Mouse (Mus musculus) MEL (cell line): ENCODE data around the gene Senp5. TPM values are rescaled to one million over a fixed set of nuclear protein-coding genes. Genes with fewer than 3 reads are reported as not detected.
A peak's percentile ranks its signal among the peaks of the same experiment; 100 is the strongest.

Experiments used
- DNase-seq: peaks from one replicate; pipeline ENCODE4 v3.0.0; 2011; ENCODE audit warnings: low read depth, low spot score
- H3K27ac ChIP-seq: 2 replicates; pipeline ENCODE4 v1.5.1; 2012; ENCODE audit warnings: low read depth, mild to moderate bottlenecking, control low read depth, low read length, moderate library complexity; ENCODE audit not compliant: control insufficient read depth
- H3K27me3 ChIP-seq, 2 experiments: fragments of 150-350 bp in 1 of 2; sonication (generic) in 1 of 2; 2 replicates each; pipeline ENCODE4 v1.6.1; 2012; ENCODE audit warnings: low read length in 2 of 2, mild to moderate bottlenecking in 2 of 2, improper control_type of control experiment in 1 of 2, moderate library complexity in 1 of 2; ENCODE audit not compliant: insufficient read depth in 2 of 2, control insufficient read depth in 1 of 2
- H3K36me3 ChIP-seq, 2 experiments: 2 replicates each; pipeline ENCODE4 v1.6.1; 2012 to 2014; ENCODE audit warnings: low read length in 2 of 2, improper control_type of control experiment in 1 of 2, inconsistent platforms in 1 of 2, mild to moderate bottlenecking in 1 of 2; ENCODE audit not compliant: insufficient read depth in 2 of 2, control insufficient read depth in 1 of 2
- H3K4me1 ChIP-seq, 2 experiments: fragments of 150-350 bp in 1 of 2; sonication (generic) in 1 of 2; 2 replicates each; pipeline ENCODE4 v1.6.1; 2012; ENCODE audit warnings: low read length in 2 of 2, improper control_type of control experiment in 1 of 2, mild to moderate bottlenecking in 1 of 2; ENCODE audit not compliant: insufficient read depth in 2 of 2, control insufficient read depth in 1 of 2
- H3K4me3 ChIP-seq, 2 experiments: fragments of 150-350 bp in 1 of 2; sonication (generic) in 1 of 2; 2 replicates each; pipeline ENCODE4 v1.5.1; 2012; ENCODE audit warnings: low read depth in 2 of 2, low read length in 2 of 2, mild to moderate bottlenecking in 2 of 2, moderate library complexity in 2 of 2, control low read depth in 1 of 2, improper control_type of control experiment in 1 of 2; ENCODE audit not compliant: control insufficient read depth in 1 of 2, insufficient read depth in 1 of 2
- H3K79me2 ChIP-seq: 2 replicates; pipeline ENCODE4 v1.6.1; 2012; ENCODE audit warnings: mild to moderate bottlenecking, low read length, moderate library complexity; ENCODE audit not compliant: control insufficient read depth, poor library complexity, insufficient read depth
- H3K9ac ChIP-seq: 2 replicates; pipeline ENCODE4 v1.6.1; 2012; ENCODE audit warnings: low read depth, mild to moderate bottlenecking, control low read depth, low read length, moderate library complexity; ENCODE audit not compliant: control insufficient read depth, poor library complexity, severe bottlenecking
- H3K9me3 ChIP-seq: fragments of 150-350 bp; sonication (generic); replicated peaks from 2 replicates; pipeline ENCODE4 v1.6.1; 2012; ENCODE audit warnings: mild to moderate bottlenecking, low read length, improper control_type of control experiment, moderate library complexity; ENCODE audit not compliant: insufficient read depth
- BHLHE40 ChIP-seq: IDR thresholded peaks from 2 replicates; pipeline ENCODE4 v1.6.1; 2012; ENCODE audit warnings: low read depth, mild to moderate bottlenecking, inconsistent platforms, low read length, improper control_type of control experiment, borderline replicate concordance
- CHD1 ChIP-seq: IDR thresholded peaks from 2 replicates; pipeline ENCODE4 v1.6.1; 2012; ENCODE audit warnings: low read depth, mild to moderate bottlenecking, inconsistent platforms, low read length, improper control_type of control experiment
- CTCF ChIP-seq, 3 experiments: IDR thresholded peaks in 2 of 3; conservative IDR thresholded peaks in 1 of 3; 2 replicates each; pipeline ENCODE4 v1.5.1; 2011 to 2012; ENCODE audit warnings: low read length in 3 of 3, low read depth in 2 of 3, mild to moderate bottlenecking in 2 of 3, improper control_type of control experiment in 1 of 3, inconsistent platforms in 1 of 3, mixed read lengths in 1 of 3, moderate library complexity in 1 of 3; ENCODE audit not compliant: control insufficient read depth in 1 of 3, insufficient read depth in 1 of 3, poor library complexity in 1 of 3, severe bottlenecking in 1 of 3
- ETS1 ChIP-seq: IDR thresholded peaks from 2 replicates; pipeline ENCODE4 v1.6.1; 2012; ENCODE audit warnings: low read depth, mild to moderate bottlenecking, inconsistent platforms, low read length, improper control_type of control experiment, moderate library complexity
- GABPA ChIP-seq: IDR thresholded peaks from 2 replicates; pipeline ENCODE4 v1.6.1; 2012; ENCODE audit warnings: low read depth, mild to moderate bottlenecking, inconsistent platforms, low read length, improper control_type of control experiment, moderate library complexity
- GATA1 ChIP-seq: IDR thresholded peaks from 2 replicates; pipeline ENCODE4 v1.6.1; 2011; ENCODE audit warnings: low read depth, low read length, improper control_type of control experiment
- HCFC1 ChIP-seq: IDR thresholded peaks from 2 replicates; pipeline ENCODE4 v1.6.1; 2012; ENCODE audit warnings: low read depth, mild to moderate bottlenecking, inconsistent platforms, low read length, improper control_type of control experiment, moderate library complexity
- MAFK ChIP-seq: IDR thresholded peaks from 2 replicates; pipeline ENCODE4 v1.6.1; 2011; ENCODE audit warnings: low read depth, mild to moderate bottlenecking, low read length, improper control_type of control experiment, borderline replicate concordance
- MAZ ChIP-seq: IDR thresholded peaks from 2 replicates; pipeline ENCODE4 v1.6.1; 2012; ENCODE audit warnings: low read depth, mild to moderate bottlenecking, inconsistent platforms, low read length, improper control_type of control experiment
- MXI1 ChIP-seq: IDR thresholded peaks from 2 replicates; pipeline ENCODE4 v1.6.1; 2011; ENCODE audit warnings: mild to moderate bottlenecking, low read depth, low read length, improper control_type of control experiment
- NRF1 ChIP-seq: IDR thresholded peaks from 2 replicates; pipeline ENCODE4 v1.6.1; 2014; ENCODE audit warnings: low read depth, mild to moderate bottlenecking, inconsistent platforms, low read length, improper control_type of control experiment, moderate library complexity; ENCODE audit not compliant: poor library complexity, insufficient read depth, severe bottlenecking
- POLR2AphosphoS2 ChIP-seq: IDR thresholded peaks from 2 replicates; pipeline ENCODE4 v1.6.1; 2011; ENCODE audit warnings: low read length, improper control_type of control experiment
- RAD21 ChIP-seq: IDR thresholded peaks from 2 replicates; pipeline ENCODE4 v1.6.1; 2011; ENCODE audit warnings: mild to moderate bottlenecking, low read depth, low read length, improper control_type of control experiment
- RCOR1 ChIP-seq: IDR thresholded peaks from 2 replicates; pipeline ENCODE4 v1.6.1; 2012; ENCODE audit warnings: low read depth, mild to moderate bottlenecking, inconsistent platforms, low read length, improper control_type of control experiment
- SIN3A ChIP-seq: IDR thresholded peaks from 2 replicates; pipeline ENCODE4 v1.6.1; 2012; ENCODE audit warnings: low read length, improper control_type of control experiment, inconsistent platforms
- TAL1 ChIP-seq: IDR thresholded peaks from 2 replicates; pipeline ENCODE4 v1.6.1; 2012; ENCODE audit warnings: mild to moderate bottlenecking, inconsistent platforms, low read length, moderate library complexity, mixed read lengths
- TBP ChIP-seq: IDR thresholded peaks from 2 replicates; pipeline ENCODE4 v1.8.0; 2011; ENCODE audit warnings: low read depth, low read length, improper control_type of control experiment
- TCF12 ChIP-seq: IDR thresholded peaks from 2 replicates; pipeline ENCODE4 v1.6.1; 2014; ENCODE audit warnings: low read depth, mild to moderate bottlenecking, inconsistent platforms, low read length, improper control_type of control experiment, moderate library complexity
- UBTF ChIP-seq: IDR thresholded peaks from 2 replicates; pipeline ENCODE4 v1.6.1; 2012; ENCODE audit warnings: low read depth, mild to moderate bottlenecking, inconsistent platforms, low read length, improper control_type of control experiment, moderate library complexity, borderline replicate concordance; ENCODE audit not compliant: insufficient read depth
- USF1 ChIP-seq: IDR thresholded peaks from 2 replicates; pipeline ENCODE4 v1.6.1; 2014; ENCODE audit warnings: low read depth, mild to moderate bottlenecking, inconsistent platforms, low read length, improper control_type of control experiment, moderate library complexity
- USF2 ChIP-seq, 2 experiments: IDR thresholded peaks; 2 replicates each; pipeline ENCODE4 v1.6.1; 2011 to 2012; ENCODE audit warnings: improper control_type of control experiment in 2 of 2, low read length in 2 of 2, borderline replicate concordance in 1 of 2, inconsistent platforms in 1 of 2, low read depth in 1 of 2, mild to moderate bottlenecking in 1 of 2; ENCODE audit not compliant: insufficient read depth in 1 of 2
- ZKSCAN1 ChIP-seq: IDR thresholded peaks from 2 replicates; pipeline ENCODE4 v1.6.1; 2012; ENCODE audit warnings: low read depth, mild to moderate bottlenecking, inconsistent platforms, low read length, improper control_type of control experiment, moderate library complexity
- ZNF384 ChIP-seq: IDR thresholded peaks from 2 replicates; pipeline ENCODE4 v1.6.1; 2012; ENCODE audit warnings: low read depth, mild to moderate bottlenecking, inconsistent platforms, low read length, improper control_type of control experiment
- polyA plus RNA-seq, 2 experiments: library from polyadenylated mRNA; stranded (reverse) in 1 of 2; unstranded in 1 of 2; fragments of >175 nt in 1 of 2; fragments of >200 nt in 1 of 2; gene quantifications; 2 replicates each; pipeline versions ENCODE4 v1.2.1 to v1.2.4; 2012; ENCODE audit warnings: low replicate concordance in 2 of 2, low read depth in 1 of 2; ENCODE audit not compliant: insufficient read length in 2 of 2, insufficient read depth in 1 of 2, missing spikeins in 1 of 2
- total RNA-seq: library from RNA; depleted of rRNA; stranded (reverse); fragments of 300-350 nt; gene quantifications from 2 replicates; pipeline ENCODE4 v1.2.3, GENCODE M21; 2012

The Senp5 gene
- total and polyA plus RNA-seq, 3 experiments = 10.3 to 12.5 TPM; not detected in 1

DNA sequence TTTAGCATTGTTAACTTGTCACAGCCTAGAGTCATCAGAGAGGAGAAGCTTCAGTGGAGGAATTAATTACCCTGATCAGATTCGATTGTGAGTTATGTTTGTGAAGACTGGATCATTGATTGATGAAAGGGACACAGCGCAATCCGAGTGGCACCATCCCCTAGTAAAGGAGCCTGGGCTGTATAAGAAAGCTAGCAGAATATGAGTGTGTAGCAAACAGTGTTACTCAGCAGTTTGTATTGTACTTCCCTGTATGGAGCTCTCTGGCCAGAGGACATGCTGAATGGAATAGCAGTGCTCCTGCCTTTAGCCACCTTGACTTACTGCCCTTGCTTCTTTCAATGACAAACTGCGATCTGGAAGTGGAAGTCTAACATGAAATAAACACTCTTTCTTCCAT, 7.2 kb upstream of the Senp5 start:
- no peak overlapping the region for H3K4me3 ChIP-seq
- no peaks in the 10 kb centered on the region for H3K79me2 ChIP-seq
- H3K9ac ChIP-seq = no peak overlapping the region
- H3K9me3 ChIP-seq = no peaks in the 10 kb centered on the region
- DNase-seq = no peak
- TF ChIP-seq HCFC1 (no peak), SIN3A (no peak), BHLHE40 (no peak), CHD1 (no peak), TBP (no peak), UBTF (no peak), POLR2AphosphoS2 (no peak), MAFK (no peak), CTCF (IDR thresholded peaks at IDR 0.05 in 2 of 3, conservative IDR thresholded peaks at IDR 0.05 in 1 of 3; ENCODE audit: control insufficient read depth in 1 of 3, insufficient read depth in 1 of 3, low read depth in 2 of 3, low read length in 3 of 3, poor library complexity in 1 of 3, severe bottlenecking in 1 of 3) (no peak), NRF1 (no peak), GATA1 (no peak), TAL1 (no peak)
- peaks cover 0 to 5% of the 10 kb centered on the region in 2 experiments; a peak in 1 of 4 replicates for H3K4me1 ChIP-seq
- H3K27ac ChIP-seq = no peak overlapping the region
- no peaks in the 10 kb centered on the region for H3K36me3 ChIP-seq
- H3K27me3 ChIP-seq = no peaks in the 10 kb centered on the region

GRCm38 (mm10) chr16:32009913-32010312, 6.8 kb upstream of the Senp5 start:
- peak; percentile 69 for DNase-seq
- Histone ChIP-seq H3K36me3 (no peaks in the 10 kb centered on the region), H3K4me1 (peaks cover 0 to 5% of the 10 kb centered on the region in 2 experiments; a peak in 1 of 4 replicates), H3K4me3 (no peak overlapping the region), H3K27me3 (no peaks in the 10 kb centered on the region), H3K9ac (no peak overlapping the region), H3K27ac (no peak overlapping the region), H3K9me3 (no peaks in the 10 kb centered on the region), H3K79me2 (no peaks in the 10 kb centered on the region)
- TF ChIP-seq MXI1 (no peak), TCF12 (no peak), ZNF384 (no peak), MAFK (no peak), USF1 (no peak), CHD1 (no peak), GABPA (no peak), CTCF (IDR thresholded peaks at IDR 0.05 in 2 of 3, conservative IDR thresholded peaks at IDR 0.05 in 1 of 3; ENCODE audit: control insufficient read depth in 1 of 3, insufficient read depth in 1 of 3, low read depth in 2 of 3, low read length in 3 of 3, poor library complexity in 1 of 3, severe bottlenecking in 1 of 3) (no peak), MAZ (no peak), HCFC1 (no peak), USF2 (IDR thresholded peaks at IDR 0.05; ENCODE audit: borderline replicate concordance in 1 of 2, insufficient read depth in 1 of 2, low read depth in 1 of 2, low read length in 2 of 2) (no peak), ETS1 (no peak), ZKSCAN1 (no peak), BHLHE40 (no peak), SIN3A (no peak), NRF1 (no peak), RCOR1 (no peak), GATA1 (no peak), RAD21 (no peak)
